Mouse (Mus musculus) CH12.LX (cell line): Measurements from ENCODE around the gene Slc17a5. TPM values are rescaled to one million over a fixed set of nuclear protein-coding genes. Genes with fewer than 3 reads are reported as not detected.

ENCODE experiments used
- DNase-seq: peaks from one replicate; pipeline ENCODE4 v3.0.0-alpha.2; 2013; ENCODE audit errors: extremely low read depth
- H3K27ac ChIP-seq: 2 replicates; pipeline ENCODE4 v1.5.1; 2012; ENCODE audit warnings: low read depth, mild to moderate bottlenecking, control low read depth, moderate library complexity; ENCODE audit not compliant: insufficient read depth
- H3K27me3 ChIP-seq: replicated peaks from 2 replicates; pipeline ENCODE3; 2012; ENCODE audit warnings: inconsistent platforms
- H3K36me3 ChIP-seq, 2 experiments: replicated peaks in 1 of 2; 2 replicates each; pipeline versions ENCODE3 to v1.6.1; 2012; ENCODE audit warnings: inconsistent platforms in 1 of 2, low read length in 1 of 2, mild to moderate bottlenecking in 1 of 2, mixed read lengths in 1 of 2, moderate library complexity in 1 of 2; ENCODE audit not compliant: control insufficient read depth in 1 of 2, insufficient read depth in 1 of 2
- H3K4me1 ChIP-seq, 2 experiments: 2 replicates each; pipeline ENCODE4 v1.6.1; 2012; ENCODE audit warnings: inconsistent platforms in 1 of 2, moderate library complexity in 1 of 2; ENCODE audit not compliant: insufficient read depth in 2 of 2, control insufficient read depth in 1 of 2
- H3K4me2 ChIP-seq: 2 replicates; pipeline ENCODE4 v1.6.1; 2012; ENCODE audit warnings: low read depth, mild to moderate bottlenecking, control low read depth; ENCODE audit not compliant: poor library complexity, insufficient read depth, severe bottlenecking
- H3K4me3 ChIP-seq, 3 experiments: fragments of 150-350 bp in 1 of 3; sonication (generic) in 1 of 3; replicated peaks in 1 of 3; 2 replicates each; pipeline versions ENCODE3 to v1.5.1; 2011 to 2012; ENCODE audit warnings: low read depth in 2 of 3, low read length in 2 of 3, mild to moderate bottlenecking in 2 of 3, moderate library complexity in 2 of 3, control low read depth in 1 of 3, improper control_type of control experiment in 1 of 3, inconsistent platforms in 1 of 3, mixed read lengths in 1 of 3; ENCODE audit not compliant: poor library complexity in 1 of 3
- H3K79me2 ChIP-seq: replicated peaks from 2 replicates; pipeline ENCODE4 v1.6.1; 2012; ENCODE audit warnings: mild to moderate bottlenecking, moderate library complexity; ENCODE audit not compliant: control insufficient read depth, poor library complexity, insufficient read depth, severe bottlenecking; ENCODE audit errors: extremely low read depth
- H3K9ac ChIP-seq: 2 replicates; pipeline ENCODE4 v1.6.1; 2012; ENCODE audit warnings: low read depth, mild to moderate bottlenecking, control low read depth, moderate library complexity; ENCODE audit not compliant: insufficient read depth
- H3K9me3 ChIP-seq: replicated peaks from 2 replicates; pipeline ENCODE3; 2012; ENCODE audit warnings: low read length, inconsistent platforms, mixed read lengths
- BHLHE40 ChIP-seq: IDR thresholded peaks from 2 replicates; pipeline ENCODE4 v1.6.1; 2011; ENCODE audit warnings: mild to moderate bottlenecking, low read depth, low read length, improper control_type of control experiment
- CHD1 ChIP-seq: IDR thresholded peaks from 2 replicates; pipeline ENCODE4 v1.6.1; 2012; ENCODE audit warnings: low read depth, low read length, improper control_type of control experiment, inconsistent platforms
- CHD2 ChIP-seq: IDR thresholded peaks from 2 replicates; pipeline ENCODE4 v1.6.1; 2011; ENCODE audit warnings: low read length, improper control_type of control experiment
- CTCF ChIP-seq, 2 experiments: IDR thresholded peaks in 1 of 2; conservative IDR thresholded peaks in 1 of 2; 2 replicates each; pipeline ENCODE4 v1.5.1; 2011 to 2012; ENCODE audit warnings: low read depth in 2 of 2, low read length in 2 of 2, improper control_type of control experiment in 1 of 2, inconsistent platforms in 1 of 2, mild to moderate bottlenecking in 1 of 2, moderate library complexity in 1 of 2
- E2F4 ChIP-seq: IDR thresholded peaks from 2 replicates; pipeline ENCODE4 v1.6.1; 2011; ENCODE audit warnings: low read depth, low read length, improper control_type of control experiment; ENCODE audit not compliant: insufficient replicate concordance
- ELF1 ChIP-seq: IDR thresholded peaks from 2 replicates; pipeline ENCODE4 v1.6.1; 2014; ENCODE audit warnings: low read depth, mild to moderate bottlenecking, inconsistent platforms, low read length, improper control_type of control experiment
- EP300 ChIP-seq: IDR thresholded peaks from 2 replicates; pipeline ENCODE4 v1.6.1; 2011; ENCODE audit warnings: low read length, improper control_type of control experiment
- ETS1 ChIP-seq: conservative IDR thresholded peaks from 2 replicates; pipeline ENCODE4 v1.6.1; 2012; ENCODE audit warnings: low read depth, mild to moderate bottlenecking, inconsistent platforms, low read length, improper control_type of control experiment, moderate library complexity
- GABPA ChIP-seq: IDR thresholded peaks from 2 replicates; pipeline ENCODE4 v1.6.1; 2012; ENCODE audit warnings: low read depth, low read length, improper control_type of control experiment, inconsistent platforms; ENCODE audit not compliant: insufficient replicate concordance
- HCFC1 ChIP-seq: IDR thresholded peaks from 2 replicates; pipeline ENCODE4 v1.6.1; 2012; ENCODE audit warnings: low read depth, mild to moderate bottlenecking, inconsistent platforms, low read length, improper control_type of control experiment
- IRF4 ChIP-seq: IDR thresholded peaks from 2 replicates; pipeline ENCODE4 v1.6.1; 2014; ENCODE audit warnings: low read depth, mild to moderate bottlenecking, inconsistent platforms, low read length, improper control_type of control experiment
- JUN ChIP-seq: IDR thresholded peaks from 2 replicates; pipeline ENCODE4 v1.6.1; 2011; ENCODE audit warnings: low read depth, mild to moderate bottlenecking, low read length, improper control_type of control experiment, moderate library complexity; ENCODE audit not compliant: insufficient read depth
- JUND ChIP-seq: conservative IDR thresholded peaks from 2 replicates; pipeline ENCODE4 v1.6.1; 2011; ENCODE audit warnings: low read depth, low read length, improper control_type of control experiment
- KAT2A ChIP-seq: IDR thresholded peaks from 2 replicates; pipeline ENCODE4 v1.6.1; 2012; ENCODE audit warnings: low read length, improper control_type of control experiment, inconsistent platforms; ENCODE audit not compliant: insufficient replicate concordance
- MAFK ChIP-seq: IDR thresholded peaks from 2 replicates; pipeline ENCODE4 v1.6.1; 2011; ENCODE audit warnings: low read length, improper control_type of control experiment; ENCODE audit not compliant: insufficient replicate concordance
- MAX ChIP-seq: IDR thresholded peaks from 2 replicates; pipeline ENCODE4 v1.6.1; 2011; ENCODE audit warnings: low read length, improper control_type of control experiment
- MAZ ChIP-seq: IDR thresholded peaks from 2 replicates; pipeline ENCODE4 v1.6.1; 2012; ENCODE audit warnings: low read depth, mild to moderate bottlenecking, inconsistent platforms, low read length, improper control_type of control experiment, moderate library complexity
- MEF2A ChIP-seq: IDR thresholded peaks from 2 replicates; pipeline ENCODE4 v1.6.1; 2014; ENCODE audit warnings: low read depth, mild to moderate bottlenecking, inconsistent platforms, low read length, improper control_type of control experiment, borderline replicate concordance
- MXI1 ChIP-seq: IDR thresholded peaks from 2 replicates; pipeline ENCODE4 v1.6.1; 2011; ENCODE audit warnings: mild to moderate bottlenecking, low read depth, low read length, improper control_type of control experiment
- MYC ChIP-seq: IDR thresholded peaks from 2 replicates; pipeline ENCODE4 v1.6.1; 2011; ENCODE audit warnings: low read depth, mild to moderate bottlenecking, improper control_type of control experiment, low read length
- NELFE ChIP-seq: IDR thresholded peaks from 2 replicates; pipeline ENCODE4 v1.6.1; 2011; ENCODE audit warnings: low read depth, low read length, improper control_type of control experiment
- NRF1 ChIP-seq: IDR thresholded peaks from 2 replicates; pipeline ENCODE4 v1.6.1; 2014; ENCODE audit warnings: low read depth, mild to moderate bottlenecking, inconsistent platforms, low read length, improper control_type of control experiment, moderate library complexity
- PAX5 ChIP-seq: IDR thresholded peaks from 2 replicates; pipeline ENCODE4 v1.6.1; 2012; ENCODE audit warnings: low read length, inconsistent platforms, mixed read lengths
- POLR2A ChIP-seq: IDR thresholded peaks from 2 replicates; pipeline ENCODE4 v1.6.1; 2011; ENCODE audit warnings: low read depth, mild to moderate bottlenecking, improper control_type of control experiment, low read length
- POLR2AphosphoS2 ChIP-seq: IDR thresholded peaks from 2 replicates; pipeline ENCODE4 v1.6.1; 2011; ENCODE audit warnings: low read depth, low read length, improper control_type of control experiment
- RAD21 ChIP-seq: IDR thresholded peaks from 2 replicates; pipeline ENCODE4 v1.6.1; 2011; ENCODE audit warnings: low read depth, mild to moderate bottlenecking, low read length, improper control_type of control experiment, moderate library complexity
- RCOR1 ChIP-seq: conservative IDR thresholded peaks from 2 replicates; pipeline ENCODE4 v1.6.1; 2012; ENCODE audit warnings: low read depth, mild to moderate bottlenecking, inconsistent platforms, low read length, improper control_type of control experiment
- SIN3A ChIP-seq: IDR thresholded peaks from 2 replicates; pipeline ENCODE4 v1.6.1; 2012; ENCODE audit warnings: low read length, improper control_type of control experiment, inconsistent platforms
- SMC3 ChIP-seq: IDR thresholded peaks from 2 replicates; pipeline ENCODE4 v1.6.1; 2011; ENCODE audit warnings: low read depth, low read length, improper control_type of control experiment
- TBP ChIP-seq: conservative IDR thresholded peaks from 2 replicates; pipeline ENCODE4 v1.6.1; 2011; ENCODE audit warnings: low read depth, low read length, improper control_type of control experiment
- TCF12 ChIP-seq: IDR thresholded peaks from 2 replicates; pipeline ENCODE4 v1.6.1; 2014; ENCODE audit warnings: low read depth, mild to moderate bottlenecking, inconsistent platforms, low read length, improper control_type of control experiment
- UBTF ChIP-seq: IDR thresholded peaks from 2 replicates; pipeline ENCODE4 v1.6.1; 2012; ENCODE audit warnings: low read depth, mild to moderate bottlenecking, inconsistent platforms, low read length, improper control_type of control experiment, moderate library complexity
- USF1 ChIP-seq: IDR thresholded peaks from 2 replicates; pipeline ENCODE4 v1.6.1; 2014; ENCODE audit warnings: low read depth, mild to moderate bottlenecking, inconsistent platforms, low read length, improper control_type of control experiment
- USF2 ChIP-seq: conservative IDR thresholded peaks from 2 replicates; pipeline ENCODE4 v1.6.1; 2011; ENCODE audit warnings: low read depth, low read length, improper control_type of control experiment
- ZC3H11A ChIP-seq: IDR thresholded peaks from 2 replicates; pipeline ENCODE4 v1.6.1; 2012; ENCODE audit warnings: low read depth, mild to moderate bottlenecking, inconsistent platforms, low read length, improper control_type of control experiment
- ZKSCAN1 ChIP-seq: IDR thresholded peaks from 2 replicates; pipeline ENCODE4 v1.6.1; 2012; ENCODE audit warnings: low read depth, inconsistent platforms, low read length, improper control_type of control experiment, borderline replicate concordance
- ZMIZ1 ChIP-seq: IDR thresholded peaks from 2 replicates; pipeline ENCODE4 v1.6.1; 2012; ENCODE audit warnings: low read depth, mild to moderate bottlenecking, inconsistent platforms, low read length, improper control_type of control experiment
- ZNF384 ChIP-seq: IDR thresholded peaks from 2 replicates; pipeline ENCODE4 v1.6.1; 2012; ENCODE audit warnings: low read depth, low read length, improper control_type of control experiment, inconsistent platforms
- dilution Hi-C: fragments of 300-500 bp; cut with MboI; formaldehyde crosslinking; loops from 2 replicates; pipeline ENCODE4 v1.14.3; 2020; ENCODE audit warnings: low sequenced_read_pairs; ENCODE audit not compliant: extremely low pct_unique_long_range_greater_than_20kb, extremely low pct_ligation_motif_present
- in situ Hi-C: fragments of 300-500 bp; cut with MboI; formaldehyde crosslinking; loops from 3 replicates; pipeline ENCODE4 v1.14.3; 2019; ENCODE audit warnings: low sequenced_read_pairs, low pct_ligation_motif_present, low pct_unique_long_range_greater_than_20kb, mixed read lengths
- polyA plus RNA-seq: library from polyadenylated mRNA; unstranded; fragments of >175 nt; gene quantifications from 2 replicates; pipeline ENCODE4 v1.2.1, GENCODE M21; 2012; ENCODE audit warnings: low read depth; ENCODE audit not compliant: insufficient read length
- total RNA-seq, 2 experiments: library from RNA; depleted of rRNA; stranded (reverse); fragments of 300-350 nt in 1 of 2; fragments of >200 nt in 1 of 2; gene quantifications; 2 replicates each; pipeline ENCODE4 v1.2.3; 2012 to 2014

Slc17a5 gene
- total and polyA plus RNA-seq, 3 experiments: 4.9 to 7.6 (median 6.7) TPM

GRCm38 (mm10) chr9:78527301-78527761 is 60.5 kb downstream of the Slc17a5 start:
- Histone ChIP-seq H3K79me2 (no peaks in the 10 kb centered on the region), H3K9ac (peak overlapping the region; percentile 53; the same call in 1 of the 2 replicates), H3K4me1 (peaks cover 6 to 13% of the 10 kb centered on the region in 2 experiments; a peak in 3 of 4 replicates), H3K9me3 (no peaks in the 10 kb centered on the region), H3K27ac (no peak overlapping the region), H3K4me2 (peak overlapping the region; percentile 100), H3K4me3 (peak overlapping the region; percentile 35 to 48 (median 44)), H3K27me3 (peaks cover 2% of the 10 kb centered on the region), H3K36me3 (no peaks in the 10 kb centered on the region)
- peak; percentile 95 for DNase-seq
- in situ Hi-C loops (no loop called here), dilution Hi-C loops (no loop called here)
- TF ChIP-seq MEF2A (peak; percentile 93), ETS1 (peak; percentile 100), CTCF (conservative IDR thresholded peaks at IDR 0.05 in 1 of 2, IDR thresholded peaks at IDR 0.05 in 1 of 2; ENCODE audit: low read depth in 2 of 2, low read length in 2 of 2) (peak; percentile 16 to 89; a peak in 2 of 4 replicates), GABPA (no peak), BHLHE40 (peak; percentile 100), HCFC1 (peak; percentile 49; the same call in 1 of the 2 replicates), TBP (no peak), SIN3A (peak; percentile 99), POLR2A (peak; percentile 33), SMC3 (peak; percentile 64), ZMIZ1 (0 out of 2 replicates have a peak, but pooled peaks have one; percentile 40), JUND (peak; percentile 87), TCF12 (peak; percentile 73), PAX5 (no peak), CHD1 (0 out of 2 replicates have a peak, but pooled peaks have one; percentile 34), MXI1 (peak; percentile 100), RCOR1 (peak; percentile 98), ZNF384 (no peak), ZKSCAN1 (no peak), ZC3H11A (no peak; the same call in 1 of the 2 replicates), CHD2 (peak; percentile 71; the same call in 1 of the 2 replicates), UBTF (no peak), NRF1 (no peak), MAZ (peak; percentile 93), RAD21 (peak; percentile 86), USF1 (peak; percentile 47), USF2 (peak; percentile 40), MAFK (peak; percentile 80), JUN (peak; percentile 88), POLR2AphosphoS2 (no peak), EP300 (peak; percentile 83), IRF4 (peak; percentile 94), KAT2A (0 out of 2 replicates have a peak, but pooled peaks have one; percentile 62), ELF1 (peak; percentile 62), NELFE (peak; percentile 49; the same call in 1 of the 2 replicates), E2F4 (peak; percentile 33; the same call in 1 of the 2 replicates), MYC (peak; percentile 98), MAX (peak; percentile 97)
